Mouse (Mus musculus): ENCODE results near the gene Cdca8.
"Not testable (repeated sequence)": the region's sequence is repeated elsewhere in the genome, so short reads cannot be mapped to it uniquely, and the experiment has no call there.

Gene Cdca8

GRCm38 (mm10) chr4:124939211-124939610 lies at the start of gene Cdca8:
Cdca8 (minus strand) TSS chr4:124939311.
- not testable (repeated sequence) for DNase-seq (ENCODE audit: extremely low spot score)

GRCm38 (mm10) chr4:124988382-124988781 lies 49.3 kb upstream of the Cdca8 start:
- no peak for DNase-seq (ENCODE audit: extremely low spot score)

GRCm38 (mm10) chr4:124987711-124988097 lies 48.6 kb upstream of the Cdca8 start:
- no peak for DNase-seq (ENCODE audit: extremely low spot score)

GRCm38 (mm10) chr4:124986739-124987710 lies 47.9 kb upstream of the Cdca8 start:
- no peak for DNase-seq (ENCODE audit: extremely low spot score)

- DNase-seq (ENCODE audit: extremely low spot score) = peak; percentile 49
These were observed 46.8 kb upstream of the Cdca8 start, which contains the start of gene Rspo1 for GRCm38 (mm10) chr4:124985671-124986602. Rspo1 (plus strand) TSS chr4:124986430.

GRCm38 (mm10) chr4:124984871-124985670 lies 46.0 kb upstream of the Cdca8 start:
- DNase-seq (ENCODE audit: extremely low spot score) = no peak

GRCm38 (mm10) chr4:124983893-124984526 lies 44.9 kb upstream of the Cdca8 start:
- no peak for DNase-seq (ENCODE audit: extremely low spot score)

GRCm38 (mm10) chr4:124978201-124978600 lies 39.1 kb upstream of the Cdca8 start:
- no peak for DNase-seq (ENCODE audit: extremely low spot score)

- DNase-seq (ENCODE audit: extremely low spot score) = no peak
These were observed 34.2 kb upstream of the Cdca8 start for GRCm38 (mm10) chr4:124973296-124973695.

GRCm38 (mm10) chr4:124972316-124972715 lies 33.2 kb upstream of the Cdca8 start:
- no peak for DNase-seq (ENCODE audit: extremely low spot score)

- DNase-seq (ENCODE audit: extremely low spot score) = no peak
These were observed 32.0 kb upstream of the Cdca8 start for GRCm38 (mm10) chr4:124971094-124971493.

GRCm38 (mm10) chr4:124970677-124971076 lies 31.6 kb upstream of the Cdca8 start:
- DNase-seq (ENCODE audit: extremely low spot score) = no peak

GRCm38 (mm10) chr4:124970194-124970593 lies 31.1 kb upstream of the Cdca8 start:
- no peak for DNase-seq (ENCODE audit: extremely low spot score)

GRCm38 (mm10) chr4:124969219-124969848 lies 30.2 kb upstream of the Cdca8 start:
- no peak for DNase-seq (ENCODE audit: extremely low spot score)

GRCm38 (mm10) chr4:124968711-124969110 lies 29.6 kb upstream of the Cdca8 start:
- no peak for DNase-seq (ENCODE audit: extremely low spot score)

GRCm38 (mm10) chr4:124964912-124965599 lies 25.9 kb upstream of the Cdca8 start:
- peak; percentile 79 for DNase-seq (ENCODE audit: extremely low spot score)

GRCm38 (mm10) chr4:124962576-124962975 lies 23.5 kb upstream of the Cdca8 start:
- DNase-seq (ENCODE audit: extremely low spot score) = no peak

GRCm38 (mm10) chr4:124960940-124961339 lies 21.8 kb upstream of the Cdca8 start:
- no peak for DNase-seq (ENCODE audit: extremely low spot score)

GRCm38 (mm10) chr4:124959062-124959461 lies 20.0 kb upstream of the Cdca8 start:
- DNase-seq (ENCODE audit: extremely low spot score) = no peak

GRCm38 (mm10) chr4:124957284-124957683 lies 18.2 kb upstream of the Cdca8 start:
- DNase-seq (ENCODE audit: extremely low spot score) = no peak
